Mouse (Mus musculus): Measurements from ENCODE around the gene Acat2.
"Not testable (repeated sequence)": the region's sequence is repeated elsewhere in the genome, so short reads cannot be mapped to it uniquely, and the experiment has no call there.

Gene Acat2

GRCm38 (mm10) chr17:12909361-12910280 is 50.9 kb downstream of the Acat2 start, which contains the start of gene Pnldc1:
TSS of gene Pnldc1 (minus strand) at chr17:12910230.
- no peak for DNase-seq (ENCODE audit: low spot score in 2 of 2)

GRCm38 (mm10) chr17:12906436-12906835 is 54.1 kb downstream of the Acat2 start:
- no peak for DNase-seq (ENCODE audit: low spot score in 2 of 2)

- DNase-seq (ENCODE audit: low spot score in 2 of 2) = no peak
Observed at GRCm38 (mm10) chr17:12905810-12906209, 54.7 kb downstream of the Acat2 start.

- no peak for DNase-seq (ENCODE audit: low spot score in 2 of 2)
Observed at GRCm38 (mm10) chr17:12904349-12904748, 56.2 kb downstream of the Acat2 start.

- no peak for DNase-seq (ENCODE audit: low spot score in 2 of 2)
Observed at GRCm38 (mm10) chr17:12903372-12904333, 56.9 kb downstream of the Acat2 start.

GRCm38 (mm10) chr17:12902291-12902690 is 58.3 kb downstream of the Acat2 start:
- DNase-seq (ENCODE audit: low spot score in 2 of 2) = no peak

- not testable (repeated sequence) for DNase-seq (ENCODE audit: low spot score in 2 of 2)
Observed at GRCm38 (mm10) chr17:12898607-12899006, 61.9 kb downstream of the Acat2 start.

- DNase-seq (ENCODE audit: low spot score in 2 of 2) = no peak
Observed at GRCm38 (mm10) chr17:12897674-12898073, 62.9 kb downstream of the Acat2 start.

Data from spleen, postnatal 4 days (tissue).